Mouse (Mus musculus) large intestine, adult 2 months (tissue): ENCODE data around the gene Aspm. TPM values are rescaled to one million over a fixed set of nuclear protein-coding genes. Genes with fewer than 3 reads are reported as not detected.

Experiments used
- DNase-seq: peaks from one replicate; pipeline ENCODE4 v3.0.0-alpha.2; 2012; ENCODE audit warnings: low read depth, low spot score
- WGBS: fragments of 180-500 bp; shearing (Covaris S2); methylation state at CpG from one replicate; pipeline ENCODE4 v1.1.7; 2018; 5-methylcytosine and 5-hydroxymethylcytosine counted together
- polyA plus RNA-seq: library from polyadenylated mRNA; depleted of rRNA; stranded (reverse); fragments of >200 nt; gene quantifications from 2 replicates; pipeline ENCODE4 v1.2.3, GENCODE M21; 2012; rRNA removed

Aspm gene
- polyA plus RNA-seq, 1 experiment, result 0.76 TPM

- DNase-seq, result no peak
- WGBS, result 87% methylated on average over 3 of the region's 3 CpGs
Measured at GRCm38 (mm10) chr1:139496212-139496611, 41.6 kb downstream of the Aspm start.

DNA sequence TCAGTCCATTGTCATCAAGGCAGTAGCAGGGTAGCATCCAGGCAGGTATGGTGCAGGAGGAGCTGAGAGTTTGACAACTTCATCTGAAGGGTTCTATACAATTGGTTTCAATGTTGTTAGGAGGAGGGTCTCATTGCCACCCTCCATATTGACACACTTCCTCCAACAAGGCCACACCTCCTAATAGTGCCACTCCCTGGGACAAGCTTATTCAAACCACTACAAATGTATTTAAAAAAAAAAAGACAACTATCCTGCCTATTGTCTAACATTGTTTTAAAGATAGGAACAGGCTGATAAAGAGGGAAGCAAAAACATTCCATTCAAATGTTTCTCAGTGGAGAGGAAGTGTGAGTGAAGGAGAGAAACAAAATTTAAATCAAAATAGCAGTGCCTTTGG lies 45.2 kb downstream of the Aspm start:
- no peak for DNase-seq

- 43% methylated on average over 3 of the region's 3 CpGs for WGBS
- no peak for DNase-seq
Measured at GRCm38 (mm10) chr1:139501258-139501752, 46.7 kb downstream of the Aspm start, which contains the start of gene F13b. Gene F13b, plus strand, starts transcription at chr1:139501702.

DNA sequence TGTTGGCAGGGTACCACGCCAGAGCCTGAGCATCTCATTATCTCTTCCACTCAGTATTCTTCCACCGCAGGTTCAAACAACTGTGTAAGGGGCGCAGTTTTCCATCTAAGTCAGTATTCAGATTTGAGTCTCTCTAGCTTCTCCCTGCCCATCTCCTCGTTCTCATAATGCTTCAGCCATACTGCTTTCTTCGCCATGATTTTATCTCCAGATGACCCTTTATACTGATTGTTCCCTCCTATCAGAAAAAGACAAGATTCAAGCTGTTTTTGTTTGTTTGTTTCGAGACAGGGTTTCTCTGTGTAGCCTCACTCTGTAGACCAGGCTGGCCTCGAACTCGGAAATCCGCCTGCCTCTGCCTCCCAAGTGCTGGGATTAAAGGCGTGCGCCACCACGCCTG lies 60.0 kb downstream of the Aspm start:
- no peak for DNase-seq
- 85% methylated on average over 12 of the region's 12 CpGs for WGBS

Other genes with a start within 250 kb of the Aspm start
- not detected in 2 replicates for gene Crb1, start 77.7 kb upstream of the Aspm start, polyA plus RNA-seq
- gene Zbtb41, start 32.5 kb upstream of the Aspm start, polyA plus RNA-seq, result 1.3 and 2.8 TPM in 2 replicates
- gene F13b, start 46.9 kb downstream of the Aspm start, polyA plus RNA-seq, result not detected in 2 replicates
- not detected in 2 replicates for gene Cfhr1, start 105.5 kb downstream of the Aspm start, polyA plus RNA-seq